Comparison of ENCODE assay signal across 11 mouse cellular contexts in the genomic region with DNA sequence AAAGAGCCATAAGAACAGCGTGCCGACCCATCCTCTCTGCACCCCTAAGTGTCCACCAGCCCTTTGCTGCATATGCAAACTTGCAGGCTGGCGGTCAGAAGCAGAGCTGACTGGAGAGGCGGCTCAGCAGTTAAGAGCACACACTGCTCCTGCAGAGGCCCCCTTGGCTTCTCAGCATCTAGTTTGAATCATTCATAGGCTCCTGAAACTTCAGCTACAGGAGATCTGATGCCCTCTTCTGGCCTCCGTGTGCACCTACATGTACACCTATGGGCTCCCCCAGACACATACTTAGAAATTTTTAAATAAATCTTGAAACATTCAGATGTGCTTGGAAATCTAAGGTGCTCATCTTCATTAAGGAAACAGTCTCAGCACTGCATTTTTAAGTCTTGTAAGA. TPM values are rescaled to one million over a fixed set of nuclear protein-coding genes. Genes with fewer than 3 reads are reported as not detected.
A peak's percentile ranks its signal among the peaks of the same experiment; 100 is the strongest.
DNase-seq lines count a peak whose midpoint lies in the region; ATAC-seq and TF ChIP-seq lines count a peak whose summit lies in the region.
"Had no signal": no experiment of that assay in that cellular context is flagged by ENCODE, and none has a peak within 500 bp of the region (broad histone marks: within the 10 kb centered on the region; RNA-seq: fewer than 3 reads in every experiment).

No protein-coding gene starts in this region.

- H3K36me3 ChIP-seq in lung, embryonic 15.5 days, result peaks cover 97% of the 10 kb centered on the region
- peaks cover 4% of the 10 kb centered on the region; the same call in 1 of the 2 replicates for H3K36me3 ChIP-seq in forebrain, postnatal 0 days (ENCODE audit: insufficient read depth)
- H3K36me3 ChIP-seq in neural tube, embryonic 11.5 days (ENCODE audit: control insufficient read depth, insufficient read depth, low read length), result no peaks in the 10 kb centered on the region; the same call in 1 of the 2 replicates

- H3K4me3 ChIP-seq in lung, embryonic 15.5 days, result no peak overlapping the region
- no peak overlapping the region for H3K4me3 ChIP-seq in forebrain, postnatal 0 days (ENCODE audit: low read depth, low read length)
- no peak overlapping the region for H3K4me3 ChIP-seq in neural tube, embryonic 11.5 days (ENCODE audit: low read depth, low read length)
- H3K4me3 ChIP-seq: limb, embryonic 12.5 days; stomach, embryonic 15.5 days had no signal

- no peak for ATAC-seq in lung, embryonic 15.5 days (ENCODE audit: borderline replicate concordance, extremely low read depth, low FRiP score, low TSS enrichment)
- peak; percentile 64; the same call in 1 of the 2 replicates for ATAC-seq in forebrain, postnatal 0 days
- no peak for ATAC-seq in neural tube, embryonic 11.5 days (ENCODE audit: insufficient read depth, low FRiP score, low TSS enrichment)

- DNase-seq in adrenal gland, postnatal 14 days, result peak; percentile 43
- no peak for DNase-seq in adrenal gland, adult 8-10 months
- no peak for DNase-seq in lung, adult 18-20 months
- peak; percentile 54 for DNase-seq in forebrain, postnatal 0 days
- DNase-seq in neural tube, embryonic 11.5 days (ENCODE audit: low spot score), result peak; percentile 45
- no peak for DNase-seq in layer of hippocampus, adult 9-10 months (ENCODE audit: low spot score)
- DNase-seq in urinary bladder, postnatal 25 days (ENCODE audit: low spot score), result no peak
- DNase-seq: gastrocnemius, postnatal 10 days had no signal

- 33% methylated on average over 5 of the region's 5 CpGs for WGBS in lung, embryonic 15.5 days
- 14% methylated on average over 5 of the region's 5 CpGs for WGBS in forebrain, postnatal 0 days
- 12% methylated on average over 5 of the region's 5 CpGs for WGBS in neural tube, embryonic 11.5 days

- no peak overlapping the region for H3K4me2 ChIP-seq in lung, embryonic 15.5 days
- no peak overlapping the region for H3K4me2 ChIP-seq in forebrain, postnatal 0 days (ENCODE audit: low read depth)
- no peak overlapping the region for H3K4me2 ChIP-seq in neural tube, embryonic 11.5 days (ENCODE audit: low read depth)
- H3K4me2 ChIP-seq: limb, embryonic 12.5 days; stomach, embryonic 15.5 days had no signal

- no peaks in the 10 kb centered on the region for H3K4me1 ChIP-seq in lung, embryonic 15.5 days
- H3K4me1 ChIP-seq in forebrain, postnatal 0 days (ENCODE audit: insufficient read depth), result no peaks in the 10 kb centered on the region
- H3K4me1 ChIP-seq in neural tube, embryonic 11.5 days (ENCODE audit: control insufficient read depth, insufficient read depth, low read length), result no peaks in the 10 kb centered on the region
- H3K4me1 ChIP-seq: stomach, embryonic 15.5 days had no signal

- no peak overlapping the region for H3K9ac ChIP-seq in lung, embryonic 15.5 days
- no peak overlapping the region for H3K9ac ChIP-seq in forebrain, postnatal 0 days
- H3K9ac ChIP-seq in neural tube, embryonic 11.5 days (ENCODE audit: low read length), result peak overlapping the region; percentile 18; the same call in 1 of the 2 replicates
- H3K9ac ChIP-seq: limb, embryonic 12.5 days; stomach, embryonic 15.5 days had no signal

- no peaks in the 10 kb centered on the region for H3K27me3 ChIP-seq in lung, embryonic 15.5 days
- H3K27me3 ChIP-seq in forebrain, postnatal 0 days (ENCODE audit: insufficient read depth, low read length), result no peaks in the 10 kb centered on the region
- H3K27me3 ChIP-seq in neural tube, embryonic 11.5 days (ENCODE audit: control insufficient read depth, insufficient read depth, low read length), result no peaks in the 10 kb centered on the region
- H3K27me3 ChIP-seq: stomach, embryonic 15.5 days had no signal

- no peaks in the 10 kb centered on the region for H3K9me3 ChIP-seq in lung, embryonic 15.5 days
- H3K9me3 ChIP-seq in forebrain, postnatal 0 days (ENCODE audit: low read length), result no peaks in the 10 kb centered on the region
- H3K9me3 ChIP-seq in neural tube, embryonic 11.5 days (ENCODE audit: control insufficient read depth, low read length), result no peaks in the 10 kb centered on the region
- H3K9me3 ChIP-seq: stomach, embryonic 15.5 days had no signal

- peak; percentile 56 for TF ChIP-seq CTCF in forebrain, postnatal 0 days (IDR thresholded peaks at IDR 0.05; ENCODE audit: low read depth)

- H3K27ac ChIP-seq in lung, embryonic 15.5 days, result peak overlapping the region; percentile 11; the same call in 1 of the 2 replicates
- H3K27ac ChIP-seq in forebrain, postnatal 0 days (ENCODE audit: low read depth, low read length), result no peak overlapping the region
- no peak overlapping the region for H3K27ac ChIP-seq in neural tube, embryonic 11.5 days (ENCODE audit: low read depth, low read length)
- H3K27ac ChIP-seq: limb, embryonic 12.5 days; stomach, embryonic 15.5 days had no signal

RNA-seq across cellular contexts. Expression of a gene that starts 35.6 kb away (rescaled TPM):
- total RNA-seq in adrenal gland, postnatal 14 days (2021), result 302 and 335 TPM in 2 replicates
- 100 to 1,000 TPM; 281 to 586 (median 466) TPM for total RNA-seq in adrenal gland, adult 8-10 months (2022)
- 776 and 858 TPM in 2 replicates for polyA plus RNA-seq in lung, embryonic 15.5 days (2015; fragmentation: Nextera tagmentation; extraction: Ambion mirVana)
- 49.2 and 68.4 TPM in 2 replicates for total RNA-seq in forebrain, postnatal 0 days (2014; rRNA removed)
- 62.8 and 66.3 TPM in 2 replicates for polyA plus RNA-seq in forebrain, postnatal 0 days (2015; fragmentation: Nextera tagmentation; extraction: Ambion mirVana)
- polyA plus RNA-seq in neural tube, embryonic 11.5 days (2014; fragmentation: Nextera tagmentation; extraction: Ambion mirVana), result 167 and 179 TPM in 2 replicates

Comparison
In these comparisons a context has a peak if more than half of its experiments do, and no peak if none do; other contexts are left out.
1. DNase-seq: peak in adrenal gland, postnatal 14 days (single experiment), forebrain, postnatal 0 days (single experiment) and neural tube, embryonic 11.5 days (single experiment); none in adrenal gland, adult 8-10 months (single experiment), lung, adult 18-20 months (0 of 2), layer of hippocampus, adult 9-10 months (single experiment) and urinary bladder, postnatal 25 days (single experiment).